Mouse (Mus musculus) monocyte, adult 2 months (primary cell): ENCODE data around the gene Btbd35f23.
"Not testable (repeated sequence)": the region's sequence is repeated elsewhere in the genome, so short reads cannot be mapped to it uniquely, and the experiment has no call there.

ENCODE experiments used
- DNase-seq, 2 experiments: peaks; one replicate each; pipeline ENCODE4 v3.0.0; 2022; ENCODE audit warnings: low spot score in 2 of 2, low read depth in 1 of 2

Btbd35f23 gene

GRCm38 (mm10) chrX:3076575-3076974 is at the start of gene Btbd35f23:
Gene Btbd35f23, plus strand, starts transcription at chrX:3076875.
- not testable (repeated sequence) for DNase-seq
